Mouse (Mus musculus): ENCODE results near the gene 1700021F05Rik. TPM values are rescaled to one million over a fixed set of nuclear protein-coding genes. Genes with fewer than 3 reads are reported as not detected.

Gene 1700021F05Rik
- polyA plus RNA-seq, 1 experiment from 2014 or later = 27.5 TPM

DNA sequence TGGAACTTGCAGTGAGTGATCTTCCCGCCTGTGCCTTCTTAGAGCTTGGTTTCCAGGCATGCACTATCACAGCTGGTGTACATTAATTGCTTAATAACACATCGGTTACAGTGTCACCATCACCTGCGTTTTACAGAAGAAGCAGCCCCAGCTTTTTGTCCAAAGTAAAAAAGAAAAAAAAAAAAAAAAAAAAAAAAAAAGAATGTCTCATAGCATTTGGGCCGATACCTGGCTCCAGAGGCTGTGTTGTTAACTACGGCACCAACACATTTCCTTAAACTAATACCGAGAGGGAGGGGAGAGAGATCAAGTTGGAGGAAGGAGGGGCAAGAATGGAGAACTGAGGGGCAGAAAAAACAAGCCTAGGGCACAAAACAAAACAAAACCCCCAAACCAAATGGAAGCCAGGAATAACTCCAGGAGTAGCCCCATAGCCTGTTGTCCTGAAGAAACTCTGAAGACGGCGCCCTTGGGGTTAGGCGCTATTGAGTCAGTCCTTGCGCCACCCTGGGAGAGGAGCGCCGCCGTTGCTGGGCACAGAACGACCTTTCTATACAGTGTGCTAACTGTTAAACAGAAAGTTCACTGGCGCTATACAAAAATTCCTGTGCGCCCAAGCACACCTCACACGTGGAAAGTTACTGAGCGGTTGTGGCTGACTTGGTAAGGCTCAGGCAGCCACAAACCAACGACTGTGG, 36.7 kb upstream of the 1700021F05Rik start:
- Histone ChIP-seq H3K27me3 (peaks cover 6% of the 10 kb centered on the region; the same call in 1 of the 2 replicates), H3K36me3 (replicated peaks) (peaks cover 27% of the 10 kb centered on the region), H3K4me1 (replicated peaks) (peaks cover 53% of the 10 kb centered on the region), H3K27ac (replicated peaks) (peak overlapping the region; percentile 99), H3K4me3 (replicated peaks) (peak overlapping the region; percentile 82), H3K9me3 (replicated peaks) (no peaks in the 10 kb centered on the region), H3K9ac (peak overlapping the region; percentile 97), H3K4me2 (peak overlapping the region; percentile 90)
- ATAC-seq (ENCODE audit: insufficient read depth) = peak; percentile 8; the same call in 1 of the 2 replicates
- 20% methylated on average over 19 of the region's 19 CpGs for WGBS (ENCODE audit: insufficient replicate concordance)

DNA sequence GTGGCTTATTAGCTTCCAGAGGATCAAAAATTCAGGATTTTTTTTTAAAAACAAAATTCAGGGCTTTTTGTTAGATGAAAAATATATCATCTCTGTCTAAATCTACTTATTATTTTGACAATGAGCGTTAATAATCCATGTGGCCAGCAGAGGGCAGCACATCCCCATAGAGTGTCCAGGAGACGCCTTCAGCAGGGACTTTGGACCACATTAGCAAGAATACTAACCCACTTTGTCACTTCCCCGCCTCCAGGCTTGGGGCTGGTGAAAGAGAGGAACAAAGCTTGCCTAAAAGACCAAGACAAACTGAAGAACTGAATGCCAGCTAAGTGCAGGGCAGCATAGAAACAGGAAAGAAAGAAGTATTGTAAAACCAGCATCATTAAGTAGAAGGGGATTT, 34.2 kb upstream of the 1700021F05Rik start:
- 0 out of 2 replicates have a peak, but pooled peaks cover 2% of the 10 kb centered on the region for H3K36me3 ChIP-seq (replicated peaks)
- H3K9me3 ChIP-seq (replicated peaks) = 0 out of 2 replicates have a peak, but pooled peaks cover 5% of the 10 kb centered on the region
- ATAC-seq (ENCODE audit: insufficient read depth) = no peak
- 0 out of 2 replicates have a peak overlapping the region, but pooled peaks have one; percentile 31 for H3K27ac ChIP-seq (replicated peaks)
- WGBS (ENCODE audit: insufficient replicate concordance) = 1% methylated on average over 3 of the region's 3 CpGs
- H3K27me3 ChIP-seq = peaks cover 6% of the 10 kb centered on the region; the same call in 1 of the 2 replicates
- H3K4me3 ChIP-seq (replicated peaks) = no peak overlapping the region
- no peak overlapping the region for H3K4me2 ChIP-seq
- peaks cover 39% of the 10 kb centered on the region for H3K4me1 ChIP-seq (replicated peaks)
- H3K9ac ChIP-seq = no peak overlapping the region

DNA sequence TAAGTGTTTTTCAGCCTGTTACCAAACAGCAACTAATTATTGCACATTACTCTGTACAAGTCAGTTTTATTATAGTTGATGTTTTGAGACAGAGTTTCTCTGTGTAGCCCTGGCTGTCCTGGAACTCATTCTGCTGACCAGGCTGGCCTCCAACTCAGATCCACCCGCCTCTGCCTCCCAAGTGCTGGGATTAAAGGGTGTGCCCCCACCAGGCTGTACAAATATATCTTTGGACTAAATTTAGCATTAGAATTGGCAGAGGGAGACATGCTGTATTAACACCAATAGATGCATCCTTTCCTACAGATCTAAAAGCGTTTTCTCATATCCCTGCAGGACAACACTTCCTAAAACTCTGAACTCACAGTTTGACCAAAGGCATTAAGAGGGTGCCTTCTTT, 33.6 kb upstream of the 1700021F05Rik start:
- H3K27ac ChIP-seq (replicated peaks) = no peak overlapping the region
- no peak overlapping the region for H3K4me3 ChIP-seq (replicated peaks)
- H3K9ac ChIP-seq = no peak overlapping the region
- H3K4me1 ChIP-seq (replicated peaks) = peaks cover 39% of the 10 kb centered on the region
- ATAC-seq (ENCODE audit: insufficient read depth) = no peak
- 0 out of 2 replicates have a peak, but pooled peaks cover 5% of the 10 kb centered on the region for H3K9me3 ChIP-seq (replicated peaks)
- no peaks in the 10 kb centered on the region for H3K36me3 ChIP-seq (replicated peaks)
- H3K4me2 ChIP-seq = no peak overlapping the region
- WGBS (ENCODE audit: insufficient replicate concordance) = 77% methylated on average over 2 of the region's 2 CpGs
- peaks cover 3% of the 10 kb centered on the region; the same call in 1 of the 2 replicates for H3K27me3 ChIP-seq

DNA sequence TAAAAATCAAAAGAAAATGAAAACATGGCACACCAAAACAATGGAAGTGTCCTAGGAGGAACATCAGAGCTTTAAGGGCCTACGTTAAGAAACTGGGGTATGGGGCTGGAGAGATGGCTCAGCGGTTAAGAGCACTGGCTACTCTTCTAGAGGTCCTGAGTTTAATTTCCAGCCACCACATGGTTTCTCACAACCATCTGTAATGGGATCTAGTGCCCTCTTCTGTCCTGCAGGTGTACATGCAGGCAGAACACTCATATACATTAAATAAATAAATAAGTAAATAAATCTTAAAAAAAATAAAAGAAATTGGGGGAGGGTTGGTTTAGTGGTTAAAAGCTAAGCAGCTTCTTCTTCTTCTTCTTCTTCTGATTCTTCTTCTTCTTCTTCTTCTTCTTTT, 20.5 kb upstream of the 1700021F05Rik start:
- 0 out of 2 replicates have a peak, but pooled peaks cover 5% of the 10 kb centered on the region for H3K4me1 ChIP-seq (replicated peaks)
- 73% methylated on average over 2 of the region's 2 CpGs for WGBS (ENCODE audit: insufficient replicate concordance)
- no peaks in the 10 kb centered on the region; the same call in 1 of the 2 replicates for H3K27me3 ChIP-seq
- no peaks in the 10 kb centered on the region for H3K9me3 ChIP-seq (replicated peaks)
- no peaks in the 10 kb centered on the region for H3K36me3 ChIP-seq (replicated peaks)
- H3K27ac ChIP-seq (replicated peaks) = no peak overlapping the region
- no peak for ATAC-seq (ENCODE audit: insufficient read depth)
- no peak overlapping the region for H3K4me2 ChIP-seq
- H3K9ac ChIP-seq = no peak overlapping the region
- H3K4me3 ChIP-seq (replicated peaks) = no peak overlapping the region

DNA sequence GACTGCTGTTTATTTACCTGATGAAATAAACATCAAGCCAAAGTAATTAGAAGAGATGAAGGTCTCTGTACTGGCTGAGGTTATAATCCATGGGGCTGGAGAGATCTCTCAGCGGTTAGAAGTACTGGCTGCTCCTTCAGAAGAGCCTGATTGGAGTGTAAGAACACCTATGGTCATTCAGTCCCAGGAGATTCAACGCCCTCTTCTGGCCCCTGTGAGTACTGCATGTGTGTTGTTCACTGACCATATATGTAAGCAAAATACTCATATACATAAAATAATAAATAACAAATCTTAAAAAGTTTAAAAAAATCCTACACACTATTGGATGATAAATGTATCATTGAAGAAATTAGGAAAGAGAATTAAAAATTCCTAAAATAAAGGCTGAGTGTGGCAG, 20.0 kb upstream of the 1700021F05Rik start:
- H3K4me2 ChIP-seq = no peak overlapping the region
- no peaks in the 10 kb centered on the region for H3K9me3 ChIP-seq (replicated peaks)
- no peaks in the 10 kb centered on the region for H3K36me3 ChIP-seq (replicated peaks)
- no peaks in the 10 kb centered on the region; the same call in 1 of the 2 replicates for H3K27me3 ChIP-seq
- H3K27ac ChIP-seq (replicated peaks) = no peak overlapping the region
- 0 out of 2 replicates have a peak, but pooled peaks cover 5% of the 10 kb centered on the region for H3K4me1 ChIP-seq (replicated peaks)
- H3K9ac ChIP-seq = no peak overlapping the region
- ATAC-seq (ENCODE audit: insufficient read depth) = no peak
- 34% methylated on average over 2 of the region's 2 CpGs for WGBS (ENCODE audit: insufficient replicate concordance)
- H3K4me3 ChIP-seq (replicated peaks) = no peak overlapping the region

DNA sequence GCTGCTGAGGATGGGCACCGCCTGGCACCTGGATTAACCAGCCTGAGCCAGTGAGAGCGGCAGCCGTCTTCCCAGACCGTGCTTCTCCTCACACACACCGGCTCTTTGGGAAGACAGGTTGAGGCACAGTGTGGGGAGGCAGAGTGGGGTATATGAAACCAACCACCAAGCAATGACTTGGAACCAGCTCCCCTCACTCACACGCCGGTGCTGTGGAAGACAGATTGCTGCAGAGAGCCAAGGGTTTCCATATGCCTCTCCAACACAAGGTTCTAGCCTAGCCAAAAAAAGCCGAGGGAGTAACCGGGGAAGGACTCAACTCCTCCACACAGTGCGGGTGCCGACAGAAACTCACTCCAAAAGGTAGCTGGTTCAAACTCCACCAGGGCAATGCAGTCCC, 18.5 kb upstream of the 1700021F05Rik start:
- no peak for ATAC-seq (ENCODE audit: insufficient read depth)
- H3K9me3 ChIP-seq (replicated peaks) = no peaks in the 10 kb centered on the region
- H3K4me1 ChIP-seq (replicated peaks) = 0 out of 2 replicates have a peak, but pooled peaks cover 5% of the 10 kb centered on the region
- H3K27ac ChIP-seq (replicated peaks) = no peak overlapping the region
- 70% methylated on average over 11 of the region's 11 CpGs for WGBS (ENCODE audit: insufficient replicate concordance)
- H3K36me3 ChIP-seq (replicated peaks) = no peaks in the 10 kb centered on the region
- H3K4me3 ChIP-seq (replicated peaks) = no peak overlapping the region
- no peak overlapping the region for H3K4me2 ChIP-seq
- H3K9ac ChIP-seq = no peak overlapping the region
- no peaks in the 10 kb centered on the region; the same call in 1 of the 2 replicates for H3K27me3 ChIP-seq

DNA sequence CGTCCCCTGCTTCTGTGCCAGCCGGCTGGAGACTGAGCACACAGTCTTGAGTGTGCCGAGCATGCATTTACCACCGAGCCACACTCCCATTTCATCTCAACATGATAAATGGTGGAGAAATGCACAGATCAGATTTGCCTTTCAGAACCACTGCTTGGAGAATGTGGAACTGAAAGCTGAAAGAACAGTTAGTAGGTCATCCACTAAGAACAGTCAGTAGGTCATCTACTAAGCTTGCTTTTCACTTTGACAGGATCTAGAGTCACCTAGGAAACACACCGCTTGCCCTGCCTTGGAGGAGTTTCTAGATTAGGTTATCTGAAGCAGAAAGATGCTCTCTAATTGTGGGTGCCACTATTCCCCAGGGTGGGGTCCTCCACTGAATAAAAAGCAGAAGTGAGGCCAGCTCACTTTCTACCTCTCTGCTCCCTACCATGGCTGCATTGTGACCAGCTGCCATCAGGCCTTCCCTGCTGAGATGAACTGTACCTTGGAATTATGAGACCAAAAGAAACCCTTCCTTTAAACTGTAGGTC, 16.9 kb upstream of the 1700021F05Rik start:
- no peak for ATAC-seq (ENCODE audit: insufficient read depth)
- Histone ChIP-seq H3K27ac (replicated peaks) (no peak overlapping the region), H3K4me1 (replicated peaks) (0 out of 2 replicates have a peak, but pooled peaks cover 5% of the 10 kb centered on the region), H3K4me3 (replicated peaks) (no peak overlapping the region), H3K4me2 (no peak overlapping the region), H3K9me3 (replicated peaks) (no peaks in the 10 kb centered on the region), H3K9ac (no peak overlapping the region), H3K36me3 (replicated peaks) (no peaks in the 10 kb centered on the region), H3K27me3 (no peaks in the 10 kb centered on the region; the same call in 1 of the 2 replicates)
- 54% methylated on average over 5 of the region's 5 CpGs for WGBS (ENCODE audit: insufficient replicate concordance)

DNA sequence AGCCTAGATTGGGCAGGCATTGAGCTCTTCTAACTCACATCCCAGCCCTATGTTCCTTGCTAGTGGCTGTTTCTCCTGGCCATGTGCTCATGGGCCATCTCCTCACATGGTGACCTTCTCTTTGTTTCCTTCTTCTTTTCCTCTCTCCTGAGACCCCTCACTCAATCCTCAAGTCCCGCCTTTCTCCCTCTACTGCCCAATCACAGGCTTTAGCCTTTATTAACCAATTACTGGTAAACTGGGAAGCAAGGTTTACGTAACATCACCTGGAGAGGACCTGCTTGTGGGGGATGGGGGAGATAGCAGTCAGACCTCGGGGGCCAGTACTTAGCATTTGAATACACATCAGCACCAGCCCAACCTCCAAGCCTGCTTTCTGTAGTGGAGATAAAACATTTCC, 10.6 kb upstream of the 1700021F05Rik start:
- Histone ChIP-seq H3K4me1 (replicated peaks) (no peaks in the 10 kb centered on the region), H3K36me3 (replicated peaks) (no peaks in the 10 kb centered on the region), H3K4me2 (no peak overlapping the region), H3K27ac (replicated peaks) (no peak overlapping the region), H3K9ac (no peak overlapping the region), H3K27me3 (no peaks in the 10 kb centered on the region), H3K9me3 (replicated peaks) (no peaks in the 10 kb centered on the region), H3K4me3 (replicated peaks) (no peak overlapping the region)
- ATAC-seq (ENCODE audit: insufficient read depth) = no peak
- WGBS (ENCODE audit: insufficient replicate concordance) = 46% methylated on average over 3 of the region's 3 CpGs

DNA sequence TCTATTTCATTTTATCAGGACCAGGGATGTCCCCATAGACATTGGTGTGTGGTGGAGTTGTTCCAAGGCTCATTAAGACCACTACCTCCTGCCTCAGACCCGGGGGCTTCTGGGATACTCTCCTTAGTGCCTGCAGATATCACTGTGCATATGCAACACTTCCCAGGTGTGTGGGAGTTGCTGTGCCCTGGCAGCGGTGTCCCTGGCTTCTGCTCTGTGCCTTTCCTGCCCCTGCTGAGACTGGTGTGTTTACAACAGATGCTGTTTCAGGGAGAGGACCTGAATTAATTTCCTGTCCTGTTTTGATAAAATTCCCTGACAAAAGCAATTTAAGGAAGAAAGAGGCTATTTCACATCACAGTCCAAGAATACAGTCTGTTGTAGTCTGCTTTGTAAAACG, 10.1 kb upstream of the 1700021F05Rik start:
- WGBS (ENCODE audit: insufficient replicate concordance) = 29% methylated on average over 3 of the region's 3 CpGs
- no peaks in the 10 kb centered on the region for H3K4me1 ChIP-seq (replicated peaks)
- no peak overlapping the region for H3K4me2 ChIP-seq
- no peak overlapping the region for H3K27ac ChIP-seq (replicated peaks)
- no peak overlapping the region for H3K4me3 ChIP-seq (replicated peaks)
- no peaks in the 10 kb centered on the region for H3K9me3 ChIP-seq (replicated peaks)
- H3K27me3 ChIP-seq = no peaks in the 10 kb centered on the region
- ATAC-seq (ENCODE audit: insufficient read depth) = no peak
- H3K36me3 ChIP-seq (replicated peaks) = no peaks in the 10 kb centered on the region
- no peak overlapping the region for H3K9ac ChIP-seq

DNA sequence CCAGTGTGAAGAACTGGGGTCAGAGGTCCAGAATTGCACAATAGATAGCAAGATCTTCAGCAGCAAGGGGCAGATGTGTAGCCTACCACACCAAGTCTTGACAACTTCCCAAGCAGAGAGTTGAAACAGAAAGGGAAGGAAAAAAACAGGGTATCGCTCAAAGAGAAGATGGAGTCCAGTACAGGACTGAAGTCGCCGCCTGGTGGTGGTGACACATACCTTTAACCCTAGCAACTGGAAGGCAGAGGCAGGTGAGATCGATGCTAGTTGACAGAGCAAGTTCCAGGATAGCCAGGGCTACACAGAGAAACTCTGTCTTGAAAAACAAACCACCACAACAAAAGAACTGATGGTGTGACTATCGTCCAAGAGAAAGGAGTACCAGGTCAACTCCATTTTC, 8.6 kb upstream of the 1700021F05Rik start:
- WGBS (ENCODE audit: insufficient replicate concordance) = 62% methylated on average over 5 of the region's 5 CpGs
- Histone ChIP-seq H3K36me3 (replicated peaks) (no peaks in the 10 kb centered on the region), H3K27me3 (no peaks in the 10 kb centered on the region), H3K27ac (replicated peaks) (no peak overlapping the region), H3K9me3 (replicated peaks) (no peaks in the 10 kb centered on the region), H3K9ac (no peak overlapping the region), H3K4me3 (replicated peaks) (no peak overlapping the region), H3K4me1 (replicated peaks) (no peaks in the 10 kb centered on the region), H3K4me2 (no peak overlapping the region)
- no peak for ATAC-seq (ENCODE audit: insufficient read depth)

DNA sequence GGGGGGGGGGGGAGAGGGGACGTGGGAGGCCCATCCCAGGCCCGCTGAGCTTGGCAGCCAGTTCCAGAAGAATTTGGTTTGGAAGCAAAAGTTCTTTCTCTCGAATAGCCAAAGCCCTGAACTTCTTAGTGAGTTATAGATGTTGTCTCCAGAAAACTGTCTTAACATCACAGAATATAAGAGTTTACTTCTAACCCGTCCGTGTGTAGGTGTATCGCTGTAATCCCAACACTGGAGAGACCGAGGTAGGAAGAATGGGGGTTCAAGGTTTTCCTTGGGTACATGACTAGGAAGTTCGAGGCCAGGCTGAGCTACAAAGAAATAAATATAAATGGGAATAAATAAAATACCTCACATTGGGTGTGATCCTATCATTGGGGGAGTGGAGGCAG, 355 bp upstream of the 1700021F05Rik start:
- Histone ChIP-seq H3K9ac (no peak overlapping the region), H3K27me3 (no peaks in the 10 kb centered on the region), H3K4me1 (replicated peaks) (peaks cover 33% of the 10 kb centered on the region), H3K27ac (replicated peaks) (no peak overlapping the region), H3K36me3 (replicated peaks) (0 out of 2 replicates have a peak, but pooled peaks cover 4% of the 10 kb centered on the region), H3K4me3 (replicated peaks) (peak overlapping the region; percentile 87), H3K9me3 (replicated peaks) (no peaks in the 10 kb centered on the region), H3K4me2 (peak overlapping the region; percentile 76)
- WGBS (ENCODE audit: insufficient replicate concordance) = 33% methylated on average over 8 of the region's 8 CpGs
- ATAC-seq (ENCODE audit: insufficient read depth) = peak; percentile 4; the same call in 1 of the 2 replicates
